Mouse (Mus musculus): ENCODE measurements at regions not wholly inside any gene's neighbourhood (a gene's known extent, or its start where the extent isn't known, plus 50 kb on each side); places are given as distances from the start of the nearest gene placed in this dataset.
"Not testable (repeated sequence)": the region's sequence is repeated elsewhere in the genome, so short reads cannot be mapped to it uniquely, and the experiment has no call there.

DNA sequence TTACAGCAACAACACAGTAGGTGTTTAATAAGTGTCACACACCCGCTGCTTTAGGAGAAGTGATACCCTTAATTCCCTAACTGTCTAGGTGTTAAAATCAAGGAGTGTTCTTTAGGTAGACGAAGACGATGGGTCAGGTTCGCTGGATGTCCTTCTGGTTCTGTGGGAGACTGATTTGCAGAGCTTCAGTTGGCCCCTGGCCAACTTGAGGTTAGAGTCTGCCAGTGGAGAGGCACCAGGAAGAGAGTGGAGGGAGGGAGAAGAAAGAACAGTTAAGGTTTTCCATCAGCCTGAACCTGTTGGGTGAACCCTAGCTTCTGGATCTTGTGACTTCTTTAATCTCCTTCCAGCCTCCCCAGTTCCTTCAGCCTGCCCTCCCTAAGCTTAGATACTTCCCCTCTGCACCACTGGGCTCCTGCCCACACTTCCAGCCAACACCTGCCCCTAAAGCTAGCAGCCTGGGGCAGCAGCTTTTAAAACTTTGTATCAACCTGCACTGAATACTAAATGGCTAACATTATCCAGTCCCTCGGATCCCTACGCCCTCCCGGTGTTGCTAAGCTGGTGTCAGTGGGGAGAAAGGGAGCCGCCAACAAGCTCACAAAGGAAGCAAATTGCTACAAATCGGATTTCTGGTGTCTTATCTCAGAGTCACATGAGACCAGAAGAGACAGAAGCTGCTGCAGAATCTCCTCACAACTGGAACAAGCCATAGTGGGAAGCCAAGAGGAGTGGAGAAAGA is 62.1 kb upstream of the Adgrl1 start:
- DNase-seq: no peak

GRCm38 (mm10) chr8:83829851-83830250 is 70.1 kb upstream of the Adgrl1 start:
- no peak for DNase-seq

DNA sequence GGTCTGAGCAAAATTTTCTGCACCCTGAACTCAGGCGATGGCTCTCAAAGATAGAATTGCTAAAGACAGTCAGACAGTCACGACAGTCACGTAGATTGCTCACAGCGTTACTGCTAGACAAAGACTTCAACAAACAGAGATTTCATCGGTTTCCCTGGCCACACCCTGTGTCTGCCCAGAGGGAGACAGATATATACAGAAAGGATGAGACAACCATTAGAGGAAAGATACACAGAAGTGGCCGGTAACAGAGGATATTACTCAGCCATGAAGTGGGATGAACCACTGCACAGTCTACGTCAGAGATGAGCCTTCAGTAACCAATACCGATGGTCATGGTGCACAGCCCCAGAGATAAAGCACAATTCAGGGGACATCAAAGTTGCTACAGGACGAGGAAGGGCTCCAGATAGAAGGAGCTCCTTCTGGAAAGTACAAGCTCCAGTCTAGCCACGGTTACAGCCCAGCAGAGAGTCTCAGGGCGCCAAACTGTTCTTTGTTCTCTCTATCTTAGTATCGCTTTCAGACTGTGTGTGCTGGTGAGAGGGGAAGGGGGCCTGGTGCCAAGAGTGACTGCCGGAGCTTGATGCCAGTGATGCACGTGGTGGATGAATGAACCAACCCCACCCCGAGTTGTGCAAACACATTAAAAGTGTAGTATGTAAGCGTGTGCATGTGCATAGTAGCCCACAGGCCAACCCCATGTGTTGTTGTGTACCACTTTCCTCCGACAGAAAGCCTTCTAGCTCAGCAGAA is 74.8 kb upstream of the Adgrl1 start:
- DNase-seq: peak; percentile 40 to 68

DNA sequence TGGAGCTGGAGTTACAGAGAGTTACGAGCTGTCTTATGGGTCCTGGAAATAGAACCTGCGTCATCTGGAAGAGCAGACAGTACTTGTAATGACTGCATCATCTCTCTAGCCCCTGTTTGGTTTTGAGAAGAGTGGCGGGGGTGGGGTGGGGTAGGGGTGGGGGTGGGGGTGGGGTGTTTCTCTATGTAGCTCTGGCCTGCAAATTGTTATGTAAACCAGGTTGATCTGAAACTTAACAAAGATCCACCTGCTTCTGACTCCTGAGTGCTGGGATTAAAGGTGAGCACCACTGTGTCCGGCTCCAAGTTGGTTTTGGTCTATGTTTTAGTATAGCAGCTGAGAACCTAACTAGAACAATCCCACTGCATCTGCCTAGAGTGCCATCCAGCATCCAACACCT is 78.0 kb upstream of the Adgre5 start:
- DNase-seq: no peak

- DNase-seq: no peak
Measured at GRCm38 (mm10) chr8:83810651-83811050, 69.5 kb upstream of the Adgre5 start.

DNA sequence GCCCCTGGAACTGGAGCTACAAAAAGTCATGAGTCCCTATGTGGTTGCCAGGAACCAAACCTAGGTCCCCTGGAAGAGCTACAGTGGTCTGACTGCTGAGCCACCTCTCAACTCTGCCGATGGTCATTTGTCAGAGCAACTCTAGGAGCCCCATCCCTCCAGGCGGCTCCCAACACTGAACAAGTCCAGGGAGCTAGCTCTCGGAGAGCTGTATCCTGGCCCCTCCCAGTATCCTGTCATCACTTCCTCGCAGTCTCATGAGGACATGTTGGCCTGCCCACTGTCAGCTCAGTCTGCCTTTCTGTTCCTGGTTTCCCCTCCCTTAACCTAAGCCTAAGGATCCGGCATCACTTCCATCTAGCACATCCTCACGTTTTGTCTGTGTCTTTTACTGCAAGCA is 64.5 kb upstream of the Adgre5 start:
- peak; percentile 57 to 72 for DNase-seq

GRCm38 (mm10) chr8:83803312-83803711 is 62.2 kb upstream of the Adgre5 start:
- DNase-seq: not testable (repeated sequence)

DNA sequence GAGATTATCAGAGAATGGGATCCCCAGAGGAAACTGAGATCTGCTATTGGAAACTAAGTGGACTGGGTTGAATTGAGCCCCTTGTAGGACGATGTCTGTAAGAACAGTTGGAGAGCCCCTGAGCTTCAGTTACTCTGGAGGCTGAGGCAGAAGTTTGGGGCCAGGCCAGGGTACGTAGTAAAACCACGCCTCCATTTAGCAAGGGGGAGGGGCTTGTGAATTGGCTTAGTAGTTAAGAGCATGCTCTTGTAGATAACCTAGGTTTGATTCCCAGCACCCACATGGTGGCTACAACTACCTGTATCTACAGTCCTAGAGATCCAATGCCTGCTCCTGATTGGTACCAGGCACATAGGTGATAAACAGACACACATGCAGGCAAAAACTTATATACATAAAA is 61.4 kb upstream of the Adgre5 start:
- no peak for DNase-seq

- peak; percentile 53 to 57 for DNase-seq
Measured at GRCm38 (mm10) chr8:83799607-83799950, 58.5 kb upstream of the Adgre5 start.

DNA sequence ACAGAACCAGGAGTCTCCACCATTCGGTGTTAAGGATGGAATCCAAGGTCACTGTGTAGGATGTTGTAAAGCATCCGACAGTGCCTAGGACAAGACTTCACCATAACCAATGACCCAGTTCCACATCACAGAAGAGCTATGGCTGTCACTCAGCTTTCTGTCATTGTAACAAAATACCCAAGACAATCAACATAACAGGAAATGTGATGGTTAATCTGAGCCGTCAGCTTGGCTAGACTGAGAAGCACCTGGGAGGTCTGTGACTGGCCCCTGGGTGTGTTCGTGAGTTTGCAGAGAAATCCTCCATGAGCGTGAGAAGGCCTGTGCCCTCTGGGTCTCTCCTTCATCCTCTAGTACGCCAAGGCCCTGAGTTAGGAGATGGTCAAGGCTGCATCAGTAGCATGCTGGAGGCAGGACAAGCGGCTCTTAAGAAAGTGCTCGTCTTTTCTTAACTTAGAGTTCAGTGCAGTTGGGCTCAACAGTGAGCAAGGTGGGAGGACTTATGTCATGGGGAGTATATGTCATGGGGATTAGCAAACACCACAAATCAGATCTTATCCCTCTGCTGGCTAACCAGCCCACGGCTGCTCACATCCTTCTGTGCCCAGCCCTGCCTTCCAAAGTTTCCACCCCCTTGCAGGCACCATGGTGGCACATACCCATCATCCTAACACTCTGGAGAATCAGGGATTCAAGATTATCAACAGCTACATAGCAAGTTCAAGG is 57.9 kb upstream of the Adgre5 start:
- DNase-seq: peak in 1 of 2 experiments; percentile 43

GRCm38 (mm10) chr8:83793491-83794238 is 52.5 kb upstream of the Adgre5 start:
- DNase-seq: no peak

Data from lung, postnatal 4 days (tissue).